Mouse (Mus musculus) ES-CJ7 (cell line): ENCODE results near the gene Plce1.

Experiments used
- DNase-seq: peaks from one replicate; pipeline ENCODE4 v3.0.0; 2011; ENCODE audit warnings: low read depth, low spot score

Gene Plce1

DNA sequence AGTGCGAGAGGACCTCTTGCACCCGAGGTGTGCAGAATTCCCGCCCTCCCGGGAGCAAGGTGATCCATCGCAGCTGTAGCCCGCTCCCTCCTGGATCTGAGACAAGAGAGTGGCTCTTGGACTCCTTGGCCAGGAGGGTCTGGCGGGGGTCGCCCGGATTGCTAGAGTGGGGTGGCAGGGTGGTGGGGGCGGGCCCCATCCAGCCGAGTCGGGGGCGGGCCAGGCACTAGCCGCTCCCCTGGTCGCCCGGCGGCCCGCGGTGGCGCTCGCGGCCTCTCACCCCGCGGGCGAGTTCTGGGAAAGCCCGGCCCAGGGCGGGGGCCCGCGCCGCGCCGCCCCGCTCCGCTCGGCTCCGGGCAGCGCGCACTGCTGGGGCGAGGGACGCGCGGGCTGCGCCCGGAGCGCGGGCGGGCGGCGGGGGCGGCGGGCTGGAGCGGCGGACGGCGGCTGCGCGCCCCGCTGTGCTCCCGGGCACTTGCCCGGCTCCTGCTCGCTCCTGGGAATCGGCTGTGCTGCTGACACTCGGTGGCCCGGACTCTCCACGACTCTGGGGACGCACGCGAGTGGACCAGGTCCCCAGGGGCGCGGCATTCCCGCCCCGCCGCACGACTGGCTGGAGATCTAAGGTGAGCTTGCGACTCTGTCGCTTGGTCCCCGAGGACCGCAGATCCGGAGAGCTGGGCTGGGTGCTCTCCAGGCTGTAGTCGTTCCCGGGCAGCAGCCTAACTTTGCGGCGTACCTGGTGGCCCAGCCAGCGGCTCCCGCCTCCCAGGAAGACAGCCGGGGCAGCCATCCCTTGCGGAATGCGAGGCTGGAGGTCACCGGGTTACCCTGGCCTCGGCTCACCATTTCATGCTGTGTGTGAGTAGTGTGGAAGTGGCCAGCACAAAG lies at the start of gene Plce1:
Plce1 (plus strand) TSS at position 379 of the 891 bp plus-strand sequence.
- DNase-seq: peak; percentile 23

DNA sequence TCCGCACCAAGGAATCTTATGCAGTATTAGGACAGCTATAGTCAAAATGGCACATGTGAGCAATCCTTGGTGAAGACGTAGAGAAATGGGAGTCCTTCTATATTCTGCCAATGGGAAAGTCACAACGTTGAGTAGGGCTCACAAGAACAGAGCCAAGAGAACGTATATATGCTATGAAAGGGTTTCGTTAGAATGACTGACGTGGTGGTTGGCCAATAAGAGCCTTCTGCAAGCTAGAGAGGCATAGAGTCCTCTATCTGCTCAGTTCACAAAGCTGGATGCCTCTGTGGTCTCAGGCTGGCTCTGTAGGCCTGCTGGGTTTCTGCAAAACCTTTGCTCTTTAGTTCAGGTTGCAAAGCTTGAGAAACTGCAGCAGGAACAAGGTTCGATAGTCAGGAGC lies 49.6 kb upstream of the Plce1 start:
- DNase-seq: peak; percentile 36

DNA sequence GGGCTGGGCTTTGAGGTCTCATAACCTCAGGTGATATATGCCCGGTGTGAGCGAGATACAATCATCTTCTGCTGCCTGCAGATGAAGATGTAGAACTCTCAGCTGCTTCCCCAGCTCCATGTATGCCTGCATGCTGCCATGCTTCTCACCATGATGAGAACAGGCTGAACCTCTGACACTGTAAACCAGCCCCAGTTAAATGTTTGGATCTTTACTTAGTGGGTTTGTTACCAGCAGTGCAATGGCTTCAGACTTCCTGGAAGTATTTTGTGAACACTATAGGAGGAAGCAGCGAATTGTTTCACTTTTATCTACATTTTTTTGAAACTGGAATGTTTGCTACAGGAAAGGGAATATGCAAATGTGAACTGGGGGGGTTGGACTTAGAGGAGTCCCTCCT lies 48.9 kb upstream of the Plce1 start:
- DNase-seq: no peak

- no peak for DNase-seq
These were observed 47.5 kb upstream of the Plce1 start for GRCm38 (mm10) chr19:38433381-38433780.

GRCm38 (mm10) chr19:38435221-38435620 lies 45.7 kb upstream of the Plce1 start:
- no peak for DNase-seq

GRCm38 (mm10) chr19:38441860-38442259 lies 39.0 kb upstream of the Plce1 start:
- no peak for DNase-seq

- DNase-seq: no peak
These were observed 35.2 kb upstream of the Plce1 start for GRCm38 (mm10) chr19:38445758-38446157.

DNA sequence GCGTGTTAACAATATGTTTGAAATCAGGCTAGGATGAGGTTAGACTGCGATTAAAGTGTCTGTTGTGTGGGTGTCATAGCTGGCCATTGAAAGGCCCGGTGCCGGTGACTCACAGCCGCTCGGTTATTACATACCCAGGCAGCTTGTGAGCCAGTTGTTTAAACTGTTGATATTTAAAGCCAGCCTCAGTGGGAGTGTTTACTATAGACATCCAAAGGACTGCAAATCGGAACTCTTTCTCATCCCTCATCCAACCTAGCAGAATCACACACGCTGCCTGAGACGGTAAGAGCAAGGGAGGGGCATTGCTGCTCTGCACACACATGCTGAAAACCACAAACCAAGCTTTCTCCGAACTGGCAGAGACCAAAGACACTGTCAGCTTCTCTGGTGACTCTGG lies 25.7 kb upstream of the Plce1 start:
- no peak for DNase-seq

DNA sequence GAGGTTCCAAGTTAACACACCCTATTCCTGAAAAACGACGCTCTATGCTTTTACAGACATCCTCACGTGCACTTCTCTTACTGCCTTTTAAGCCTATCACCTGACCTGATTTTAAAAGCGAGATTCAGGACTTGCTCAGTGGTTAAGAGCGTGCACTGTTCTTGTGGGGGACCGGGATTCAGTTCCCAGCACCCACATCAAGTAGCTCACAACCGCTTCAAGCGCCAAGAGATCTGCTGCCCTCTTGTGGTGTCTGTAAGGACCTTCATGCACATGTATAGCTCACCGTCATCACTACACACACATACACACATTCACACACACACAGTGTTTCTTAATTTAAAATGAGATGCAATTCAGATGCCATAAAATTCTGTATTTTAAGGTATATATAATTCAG lies 21.9 kb upstream of the Plce1 start:
- DNase-seq: peak; percentile 65

- no peak for DNase-seq
These were observed 20.2 kb upstream of the Plce1 start for GRCm38 (mm10) chr19:38460696-38461095.

GRCm38 (mm10) chr19:38470257-38470893 lies 10.5 kb upstream of the Plce1 start:
- no peak for DNase-seq

- no peak for DNase-seq
These were observed 5.5 kb upstream of the Plce1 start for GRCm38 (mm10) chr19:38475394-38475793.

- DNase-seq: no peak
These were observed 2.6 kb upstream of the Plce1 start for GRCm38 (mm10) chr19:38478286-38478685.

DNA sequence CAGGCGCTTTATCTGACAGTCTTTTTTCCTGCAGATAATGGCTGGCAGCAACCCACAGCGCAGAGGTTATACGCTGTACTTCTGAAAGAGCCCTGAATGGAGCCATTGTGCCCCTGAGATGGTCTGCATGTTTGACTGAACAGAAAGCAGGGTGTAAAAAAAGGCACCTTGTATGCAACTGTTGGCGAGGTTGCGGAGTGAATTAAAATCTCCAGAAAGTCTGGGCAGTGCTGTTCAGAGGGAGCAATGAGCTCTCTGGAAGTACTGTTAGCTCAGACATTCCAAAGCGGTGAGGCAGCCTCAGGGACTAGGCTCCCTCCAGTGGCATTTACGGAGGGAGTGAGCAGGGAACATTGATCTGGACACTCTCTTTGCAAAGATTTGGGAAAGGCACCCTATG lies 2.0 kb upstream of the Plce1 start:
- DNase-seq: no peak

DNA sequence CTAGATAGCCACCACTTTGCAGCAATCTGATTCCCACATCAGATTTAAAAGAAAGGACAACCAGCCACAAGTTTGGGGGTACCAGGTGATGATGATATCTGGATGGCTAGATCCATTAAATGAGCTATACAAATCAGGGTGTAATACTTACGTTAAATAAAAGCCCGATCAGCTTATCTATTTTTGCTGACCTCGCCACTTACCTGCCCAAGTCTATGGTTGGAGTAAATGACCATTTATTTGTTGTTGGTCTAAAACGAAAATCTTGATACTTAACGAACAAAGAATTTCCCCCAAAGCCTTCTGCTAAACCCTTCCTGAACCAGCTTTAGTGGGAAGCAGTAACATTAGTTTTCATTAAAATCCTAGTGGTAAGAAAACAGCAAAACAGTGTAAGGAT lies 1.4 kb upstream of the Plce1 start:
- no peak for DNase-seq

DNA sequence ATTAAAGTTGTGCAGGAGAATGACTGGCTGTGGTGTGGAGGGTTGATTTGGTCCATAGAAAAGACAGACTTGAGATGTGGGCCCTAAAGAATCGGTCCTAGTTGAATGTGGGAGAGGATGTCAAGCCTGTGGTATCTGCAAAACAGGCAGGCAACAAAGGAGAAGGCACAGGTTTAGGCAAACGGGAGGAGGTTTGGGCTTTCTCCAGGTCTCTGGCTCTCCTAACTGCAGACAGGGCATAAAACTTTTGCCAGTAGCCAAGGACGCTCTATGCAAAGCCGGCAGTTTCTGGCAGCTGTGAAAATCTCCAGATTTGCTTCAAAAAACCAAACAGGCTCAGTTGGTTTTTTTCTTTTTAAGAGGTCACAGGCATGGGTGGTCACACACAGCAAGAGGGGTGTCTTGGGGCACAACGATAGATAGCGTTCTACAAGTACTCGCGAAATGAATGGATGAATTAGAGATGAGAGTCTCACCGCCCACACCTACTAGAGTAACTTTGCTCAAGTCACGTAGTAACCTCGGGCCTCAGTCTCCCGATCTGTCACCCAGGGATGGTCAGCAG lies 671 bp upstream of the Plce1 start:
- no peak for DNase-seq

- no peak for DNase-seq
These were observed 997 bp downstream of the Plce1 start for GRCm38 (mm10) chr19:38481906-38482305.

DNA sequence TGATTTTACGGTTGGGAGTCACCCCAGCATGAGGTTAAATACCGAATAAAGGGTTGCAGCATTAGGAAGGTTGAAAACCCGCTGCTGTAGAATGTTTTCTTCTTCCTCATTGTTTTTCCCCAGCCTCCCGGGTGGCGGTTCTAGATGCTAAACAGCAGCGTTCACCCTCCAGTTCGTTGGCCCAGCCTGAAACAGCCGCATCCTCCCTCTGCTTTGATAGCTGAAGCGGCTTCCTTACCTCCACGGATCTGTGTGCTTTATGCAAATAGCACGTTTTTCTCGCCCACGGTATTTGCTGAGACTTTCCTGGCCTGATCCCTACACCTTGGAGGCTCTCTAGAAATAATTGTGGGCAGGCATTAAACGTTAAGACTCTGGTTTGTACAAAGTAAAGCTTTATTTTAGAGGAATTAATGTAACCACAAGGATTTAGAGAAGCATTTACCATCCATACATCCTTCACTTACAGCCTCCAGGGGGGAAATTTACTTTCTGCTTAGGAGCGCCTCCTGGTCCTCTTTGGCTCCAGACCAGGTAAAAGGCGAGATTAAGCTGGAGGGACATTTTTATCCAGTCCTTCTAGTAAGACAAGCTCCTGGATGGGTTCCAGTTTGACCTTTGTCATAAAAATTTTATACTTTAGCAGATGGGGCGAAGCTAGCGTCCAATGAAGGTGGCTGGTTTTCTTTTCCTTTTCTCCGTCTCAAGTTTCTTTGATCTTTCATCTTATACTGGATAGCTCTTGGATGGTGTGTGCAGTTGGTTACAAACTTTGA lies 1.7 kb downstream of the Plce1 start:
- DNase-seq: no peak

DNA sequence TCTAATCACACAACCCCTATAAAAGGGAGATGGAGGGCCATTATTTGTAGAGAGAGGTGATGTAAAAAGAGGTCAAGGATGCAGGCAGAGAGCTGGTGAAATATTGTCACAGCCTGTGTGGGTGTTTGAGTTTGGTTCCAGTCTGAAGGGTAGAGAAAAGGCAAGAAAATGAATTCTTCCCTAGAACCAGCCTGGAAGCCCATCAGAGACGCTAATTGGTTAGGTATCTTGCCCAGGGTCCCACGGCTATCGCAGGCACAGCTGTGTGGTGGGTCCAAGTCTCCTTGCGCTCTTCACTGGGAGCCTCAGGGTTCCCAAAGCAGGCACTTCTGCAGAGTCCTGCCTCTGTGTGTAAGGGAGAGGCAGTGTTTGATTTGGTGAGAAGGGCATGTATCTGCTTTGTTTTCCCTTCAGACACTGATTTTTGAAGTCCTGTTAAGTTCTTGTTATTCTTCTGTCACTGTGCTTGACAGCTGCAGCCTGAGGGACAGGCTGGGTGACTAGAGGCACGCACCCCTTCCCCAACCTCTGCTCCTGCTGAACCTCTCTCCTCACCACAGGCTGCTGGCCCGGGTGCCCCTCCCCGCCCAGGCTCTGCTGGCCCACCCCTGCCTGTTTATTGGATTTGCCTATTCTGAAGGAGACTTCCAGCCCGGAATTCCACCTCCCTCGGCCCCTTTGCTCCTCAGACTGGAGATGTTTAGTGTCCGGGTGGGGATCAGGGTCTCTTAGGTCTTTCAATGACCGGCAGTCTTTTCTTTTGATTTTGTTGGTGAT lies 5.1 kb downstream of the Plce1 start:
- DNase-seq: no peak

- no peak for DNase-seq
These were observed 6.6 kb downstream of the Plce1 start for GRCm38 (mm10) chr19:38487501-38487900.
